Mouse (Mus musculus) R1 (cell line): ENCODE measurements around the gene Tll1.

Experiments used
- DNase-seq: peaks from one replicate; pipeline ENCODE4 v3.0.0-alpha.2; 2018; ENCODE audit warnings: low read depth, low spot score

Gene Tll1

DNA sequence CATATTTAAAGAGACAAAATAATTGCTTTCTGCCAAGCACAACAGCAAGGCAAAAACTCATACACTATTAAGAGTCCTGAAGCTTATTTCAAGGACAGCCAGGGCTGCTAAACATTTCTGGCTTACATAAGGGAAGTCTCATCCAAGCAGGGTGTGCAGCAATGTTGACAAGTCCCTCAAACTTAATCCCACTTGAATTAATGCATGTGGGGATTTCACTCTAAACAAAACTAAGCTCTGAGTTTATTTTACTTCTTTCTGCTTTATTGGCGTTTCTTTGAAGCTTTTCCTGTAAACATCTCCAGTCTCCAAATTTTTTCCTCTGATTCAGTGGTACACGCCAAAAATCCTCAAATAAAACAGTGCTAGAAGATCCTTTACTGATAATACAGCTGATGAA, 146.2 kb downstream of the Tll1 start:
- no peak for DNase-seq

GRCm38 (mm10) chr8:64057571-64057970, 148.5 kb downstream of the Tll1 start:
- DNase-seq: no peak

DNA sequence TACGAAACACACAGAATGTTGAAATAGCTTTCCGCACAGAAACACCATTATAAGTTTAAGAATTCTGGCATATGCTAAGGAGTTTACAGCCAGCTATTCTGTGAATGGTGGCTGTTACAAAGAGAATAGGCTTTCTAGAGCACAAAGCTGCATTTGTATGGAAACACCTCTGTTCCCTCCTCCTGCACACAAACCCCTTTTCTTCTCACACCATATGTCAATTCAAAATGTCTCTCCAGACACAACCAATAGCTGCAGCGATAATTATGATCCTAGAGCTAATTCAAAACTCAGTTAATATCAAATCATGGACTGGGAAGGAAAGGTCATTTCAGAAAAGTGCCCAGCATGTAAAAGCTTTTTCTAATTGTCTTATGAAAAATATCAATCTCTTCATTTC, 157.5 kb downstream of the Tll1 start:
- no peak for DNase-seq

DNA sequence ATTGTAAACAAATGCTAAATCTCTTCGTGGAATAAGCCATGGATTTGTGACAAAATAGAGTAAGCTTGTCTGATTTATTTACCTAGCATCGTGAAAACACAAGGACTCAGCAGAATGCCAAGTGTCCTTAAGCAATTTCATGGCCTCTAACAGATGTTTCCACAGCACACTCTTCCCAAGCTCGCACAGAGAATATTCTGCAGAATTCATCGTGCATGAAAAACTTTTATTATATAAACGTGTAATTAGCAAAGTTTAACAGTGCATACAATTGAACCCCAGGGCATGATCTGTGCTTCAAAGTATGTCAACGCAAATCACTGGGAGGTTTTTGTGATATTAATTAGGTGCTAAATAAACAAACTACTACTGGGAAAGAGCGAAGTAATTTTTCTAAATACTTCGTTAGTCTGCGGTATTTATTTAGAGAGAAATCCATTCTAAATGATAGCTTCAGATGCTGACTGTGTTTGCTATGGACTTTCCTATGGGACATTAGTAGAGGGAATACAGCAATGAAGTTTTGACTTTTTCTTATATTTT, 158.0 kb downstream of the Tll1 start:
- no peak for DNase-seq

- no peak for DNase-seq
Measured at GRCm38 (mm10) chr8:64041303-64041884, 164.7 kb downstream of the Tll1 start.

DNA sequence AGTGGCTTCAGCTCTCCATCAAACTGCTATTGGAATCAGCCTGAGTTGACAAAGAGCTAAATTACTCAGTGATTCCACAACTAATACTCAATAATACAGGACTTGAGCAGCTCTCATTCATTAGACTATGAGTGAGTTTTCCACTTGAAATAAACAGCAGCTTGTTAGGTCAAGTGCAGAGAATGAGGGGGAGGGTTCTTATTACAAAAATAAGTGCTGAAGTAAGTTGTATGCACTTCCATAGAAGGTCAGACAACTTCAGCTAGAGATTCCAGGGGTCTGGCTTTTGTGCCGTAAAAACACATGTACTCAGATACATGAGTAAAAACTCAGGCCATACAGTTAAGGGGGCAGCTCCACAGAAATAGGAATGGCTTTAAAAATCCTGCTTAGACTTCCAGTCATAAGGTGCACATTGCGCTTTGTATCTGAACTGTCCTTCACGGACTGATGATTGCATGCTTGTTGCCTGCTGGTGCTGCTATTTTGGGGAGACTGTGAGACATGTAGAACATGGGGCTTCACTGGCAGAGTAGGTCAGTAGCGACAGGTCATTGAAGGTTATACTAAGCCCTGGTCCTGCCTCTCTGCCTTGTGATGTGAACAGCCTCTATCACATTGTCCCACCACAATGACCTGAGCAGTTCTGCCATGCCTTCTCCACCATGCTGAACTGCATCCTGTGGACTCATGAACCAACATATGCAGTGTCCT, 175.2 kb downstream of the Tll1 start:
- no peak for DNase-seq

- DNase-seq: no peak
Measured at GRCm38 (mm10) chr8:64030081-64030480, 176.0 kb downstream of the Tll1 start.

DNA sequence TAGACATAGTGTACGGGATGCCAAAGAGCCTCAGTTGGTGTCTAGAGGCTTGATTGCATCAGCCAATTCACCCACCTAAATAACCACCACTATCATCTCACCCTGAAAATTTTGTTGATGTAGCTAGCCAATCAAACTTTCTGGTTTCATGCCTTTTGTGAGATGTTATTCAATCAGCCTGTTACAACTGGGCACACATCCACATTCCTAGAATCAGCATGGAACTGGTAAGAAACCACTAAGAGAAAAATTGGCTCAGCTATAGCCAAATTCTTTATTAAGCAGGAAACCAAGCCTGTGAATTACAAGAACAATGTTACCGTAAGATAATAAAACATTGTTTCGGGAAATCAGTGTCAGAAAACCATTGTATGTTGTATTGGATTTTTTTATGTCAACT, 176.5 kb downstream of the Tll1 start:
- DNase-seq: no peak

DNA sequence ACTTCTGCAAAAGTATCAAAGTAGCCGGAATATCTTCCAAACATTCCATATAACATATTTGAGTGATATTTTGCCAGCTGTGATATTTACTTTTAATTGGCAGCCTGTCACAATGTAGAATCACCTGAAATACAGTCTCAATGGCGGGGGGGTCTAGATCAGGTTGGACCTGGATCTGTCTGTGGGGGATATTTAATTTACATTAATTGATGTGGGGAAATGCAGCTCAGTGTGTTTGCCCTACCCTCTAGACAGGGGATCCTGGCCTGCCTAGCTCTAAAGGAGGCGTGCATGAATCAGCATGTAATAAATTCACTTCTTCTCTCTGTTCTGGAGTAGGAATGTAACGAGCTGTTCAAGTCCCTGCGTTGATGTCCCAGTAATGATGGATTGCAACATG, 181.7 kb downstream of the Tll1 start:
- DNase-seq: no peak

DNA sequence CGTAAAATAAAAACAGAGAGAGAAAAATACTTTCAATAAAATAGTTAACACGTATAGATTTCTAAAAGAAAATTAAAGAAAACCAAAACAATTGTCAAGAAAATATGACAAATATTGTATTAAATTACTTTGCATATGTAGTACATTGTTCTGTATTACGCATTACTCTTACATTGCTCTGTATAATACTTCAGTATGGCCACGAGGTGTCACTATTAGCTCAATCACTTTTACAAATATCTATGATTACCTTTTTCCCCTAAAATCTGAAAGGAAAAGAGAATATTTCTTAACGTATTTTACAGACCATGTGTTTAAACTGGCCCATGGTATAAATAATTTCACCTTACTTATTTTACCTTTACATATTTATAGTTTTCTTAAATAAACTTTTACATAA, 182.5 kb downstream of the Tll1 start:
- DNase-seq: peak; percentile 31

DNA sequence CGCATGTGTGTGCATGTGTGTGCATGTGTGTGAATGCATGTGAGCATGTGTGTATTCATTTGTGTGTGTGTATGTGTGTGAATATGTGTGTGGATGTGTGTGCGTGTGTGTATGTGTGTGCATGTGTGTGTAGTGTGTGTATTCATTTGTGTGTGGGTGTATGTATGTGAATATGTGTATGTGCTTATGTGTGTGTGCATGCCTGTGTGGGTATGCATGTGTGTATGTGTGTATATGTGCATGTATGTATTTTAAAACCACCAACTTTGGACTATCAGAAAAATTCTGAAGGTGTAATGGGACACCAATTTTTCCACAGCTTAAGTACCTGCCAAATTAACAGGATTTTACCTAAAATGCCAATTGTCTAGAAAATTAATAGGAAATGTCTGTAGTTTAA, 183.0 kb downstream of the Tll1 start:
- no peak for DNase-seq

GRCm38 (mm10) chr8:63970612-63971391, 235.3 kb downstream of the Tll1 start:
- peak; percentile 65 for DNase-seq
